Mouse (Mus musculus) spleen, postnatal 10 days (tissue): Measurements from ENCODE around the gene Mapk11.

ENCODE experiments used
- DNase-seq, 2 experiments: peaks; one replicate each; pipeline ENCODE4 v3.0.0; 2021 to 2022; ENCODE audit warnings: low spot score in 2 of 2

Mapk11 gene

DNA sequence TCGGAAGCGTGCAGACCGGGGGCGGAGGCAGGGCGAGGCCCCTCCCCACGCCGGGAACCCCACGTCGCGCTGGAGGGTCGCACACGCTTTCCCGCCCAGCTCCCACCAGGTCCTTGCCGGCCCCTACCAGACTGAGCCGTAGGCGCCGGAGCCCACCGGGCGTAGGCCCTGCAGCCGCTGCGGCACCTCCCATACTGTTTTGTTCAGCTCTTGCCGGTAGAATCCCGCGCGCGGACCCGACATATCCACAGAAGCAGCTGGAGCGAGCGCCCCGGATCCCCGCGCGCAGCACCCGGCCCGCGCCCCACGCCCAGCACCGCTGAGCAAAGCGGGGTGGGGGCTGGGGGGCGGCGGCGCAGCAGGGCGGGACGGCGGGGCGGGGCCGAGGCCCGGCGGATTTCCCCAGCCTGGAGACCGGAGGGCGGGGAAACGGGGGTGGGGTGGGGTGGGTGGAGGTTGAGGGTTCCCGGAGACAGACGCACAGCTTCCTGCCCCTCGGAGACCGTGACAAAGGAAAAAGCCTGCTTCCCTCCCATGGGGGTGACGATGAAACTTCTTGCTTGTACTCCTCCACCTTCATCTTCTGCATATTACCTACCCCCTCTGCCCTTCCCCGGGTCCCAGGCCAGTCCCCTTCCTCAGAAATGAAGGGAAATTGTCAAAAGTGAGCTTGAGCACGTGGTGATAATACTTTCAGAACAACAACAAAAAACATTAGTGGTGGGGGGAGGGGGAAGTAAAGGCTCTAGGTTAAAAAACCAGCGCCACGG, at the start of gene Mapk11:
Gene Mapk11 (minus strand): TSS at position 358 of the 770 bp plus-strand sequence.
- DNase-seq, result peak in 1 of 2 experiments; percentile 41

DNA sequence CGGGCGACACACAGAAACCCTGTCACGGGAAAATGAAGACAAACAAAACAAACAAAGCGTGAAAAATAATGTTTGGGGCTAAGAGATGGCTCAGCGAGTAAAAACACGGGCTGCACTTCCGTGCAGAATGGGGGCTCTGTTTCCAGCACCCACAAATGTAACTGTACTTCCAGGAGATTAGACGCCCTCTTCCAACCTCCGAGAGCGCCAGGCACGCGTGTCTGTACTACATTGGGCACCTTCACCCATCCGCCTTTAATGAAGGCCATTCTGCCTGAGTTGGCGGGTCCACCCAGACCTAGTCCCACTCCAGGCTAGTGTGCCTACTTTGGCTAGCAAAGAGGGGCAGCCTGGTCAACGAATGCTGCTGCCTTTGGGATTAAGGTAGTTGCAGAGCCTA, 47.6 kb upstream of the Mapk11 start:
- no peak for DNase-seq

DNA sequence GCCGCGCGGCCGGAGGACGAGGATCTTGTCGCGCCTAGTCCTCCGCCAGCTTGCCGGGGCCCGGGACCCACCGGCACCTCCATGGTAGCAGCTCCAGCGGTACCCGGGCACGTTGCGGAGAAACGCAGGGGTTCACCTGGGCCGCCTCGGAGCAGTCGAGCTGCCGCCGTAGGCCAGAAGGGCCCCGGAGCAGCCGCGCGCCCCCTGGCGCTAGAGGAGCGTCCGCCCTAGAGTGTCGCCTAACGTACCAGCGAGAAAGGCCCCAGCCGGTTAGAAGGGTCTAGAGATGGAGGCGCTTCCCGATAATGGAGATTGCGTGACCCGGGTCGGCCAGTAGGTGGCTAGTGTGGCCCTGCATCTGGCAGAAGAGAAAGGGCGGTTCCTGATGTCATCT, 46.9 kb upstream of the Mapk11 start, which contains the start of gene Dennd6b:
Gene Dennd6b (minus strand): TSS at position 184 of the 394 bp plus-strand sequence.
- DNase-seq, result peak; percentile 93 to 98

DNA sequence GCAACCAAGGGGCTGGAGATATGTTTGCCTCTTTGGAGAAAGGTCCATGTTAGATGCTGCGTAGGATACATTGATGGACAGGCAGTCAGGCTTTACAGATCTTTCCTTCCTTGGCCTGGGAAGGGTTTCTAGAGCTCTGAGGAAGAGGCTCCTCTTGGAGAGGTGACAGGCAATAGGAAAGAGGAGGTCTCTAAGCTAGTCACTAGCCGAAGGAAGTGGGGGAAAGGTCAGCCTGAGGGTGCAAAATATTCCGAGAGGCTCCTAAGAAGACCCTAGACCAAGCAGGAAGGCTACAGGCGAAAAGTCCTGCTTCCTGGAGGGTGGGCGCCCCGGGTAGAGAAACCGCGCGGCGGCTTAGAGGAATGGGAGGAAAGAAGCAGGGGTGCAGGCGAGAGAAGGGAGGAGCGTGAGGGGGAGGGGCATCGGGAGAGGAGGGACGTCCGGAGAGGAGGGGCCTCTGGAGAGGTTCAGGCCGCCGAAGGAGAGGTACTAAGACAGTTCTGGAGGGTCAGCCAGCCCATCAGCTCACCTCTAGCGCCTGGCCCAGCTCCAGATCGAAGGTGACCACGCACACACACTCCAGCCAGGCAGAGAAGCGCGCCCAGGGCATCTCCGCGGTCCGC, 46.4 kb upstream of the Mapk11 start:
- peak; percentile 86 to 94 for DNase-seq

DNA sequence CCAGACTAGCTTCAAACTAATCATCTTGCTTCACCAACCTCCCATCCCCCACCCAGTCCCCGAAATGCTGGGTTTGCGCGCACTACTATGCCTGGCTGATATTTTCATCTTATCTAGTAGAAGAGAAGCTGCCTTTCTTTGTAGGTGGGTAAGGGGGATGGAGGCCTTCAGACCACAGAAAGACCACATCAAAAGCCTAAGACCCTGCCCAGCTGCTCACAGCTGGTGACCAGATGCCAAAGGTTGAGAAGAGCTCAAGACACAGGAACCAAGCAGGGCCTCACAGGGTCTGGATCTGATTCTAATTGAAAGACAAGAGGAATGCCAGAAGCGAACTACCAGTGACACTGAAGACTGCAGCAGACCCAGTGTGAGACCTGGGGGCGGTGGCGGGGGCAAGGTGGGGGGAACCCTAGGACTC, 45.8 kb upstream of the Mapk11 start:
- DNase-seq, result no peak

DNA sequence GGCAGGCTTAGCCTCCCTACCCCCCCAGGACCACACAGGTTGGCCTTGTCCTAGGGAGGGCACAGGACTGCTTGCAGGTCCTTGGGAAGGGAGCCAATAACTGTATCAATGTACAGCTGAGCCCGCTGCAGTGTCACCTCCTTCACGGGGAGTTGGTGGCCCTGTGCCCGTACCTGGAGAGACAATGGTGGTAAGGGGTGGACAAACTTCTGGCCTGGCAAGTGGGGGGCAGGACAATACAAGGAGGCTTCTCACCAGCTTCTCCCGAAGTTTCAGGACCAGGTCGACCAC, 35.5 kb upstream of the Mapk11 start:
- no peak for DNase-seq

DNA sequence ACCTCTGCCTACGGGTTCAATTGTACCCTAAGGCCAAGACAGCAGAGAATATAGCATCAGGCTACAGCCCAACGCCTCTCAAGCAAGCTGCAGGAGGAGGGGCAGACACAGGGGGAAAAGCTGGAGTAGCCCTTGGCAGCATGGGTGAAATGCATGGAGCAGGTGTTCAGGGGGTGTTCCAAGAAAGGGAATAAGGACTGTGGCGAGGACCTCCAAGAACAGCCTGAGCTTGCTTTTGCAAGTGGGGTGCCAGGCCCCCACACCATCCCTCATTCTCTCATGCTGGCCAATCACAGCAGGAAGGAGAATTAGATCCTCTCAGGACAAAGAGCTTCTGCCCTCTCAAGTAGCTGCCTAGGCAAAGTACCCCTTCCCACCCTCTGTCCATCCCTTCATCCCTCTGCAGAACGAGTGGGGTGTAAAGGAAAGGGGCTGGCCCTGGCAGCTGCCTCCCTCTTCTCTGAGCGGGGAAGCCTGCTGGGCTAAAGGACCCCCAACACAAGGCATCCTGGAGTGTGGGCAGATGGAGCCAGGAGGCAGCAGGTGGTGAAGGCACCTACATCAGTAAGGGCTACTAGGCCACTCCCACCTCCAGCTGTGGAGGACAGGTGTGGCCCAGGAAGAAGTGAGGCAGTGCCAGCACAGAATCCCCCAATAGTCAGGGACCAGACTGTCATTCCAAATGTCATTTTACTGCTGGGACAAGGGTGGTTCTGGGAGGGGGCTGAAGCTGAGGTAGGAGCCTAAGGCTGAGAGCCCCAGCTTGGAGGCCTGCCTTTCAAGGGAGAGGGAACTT, 34.9 kb upstream of the Mapk11 start:
- DNase-seq, result no peak

DNA sequence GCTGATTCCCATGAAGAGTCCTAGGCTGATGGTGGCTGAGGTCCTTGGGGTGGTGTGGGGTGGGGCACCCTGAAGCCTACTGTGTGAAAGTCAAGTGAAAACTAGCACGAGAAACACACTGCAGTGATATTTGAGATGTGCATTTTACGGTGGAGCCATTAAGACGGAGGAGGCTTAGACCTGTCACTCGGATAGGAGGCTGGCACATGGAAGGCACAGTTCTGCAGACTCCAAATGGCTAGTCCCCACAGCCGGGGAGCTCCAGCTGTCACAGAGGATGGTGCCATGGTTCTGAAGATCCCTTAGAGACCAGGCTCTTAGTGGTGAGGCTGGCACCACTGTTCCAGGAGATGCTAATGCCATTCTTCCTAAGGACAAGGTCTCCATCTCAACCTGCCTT, 33.4 kb upstream of the Mapk11 start:
- DNase-seq, result no peak

DNA sequence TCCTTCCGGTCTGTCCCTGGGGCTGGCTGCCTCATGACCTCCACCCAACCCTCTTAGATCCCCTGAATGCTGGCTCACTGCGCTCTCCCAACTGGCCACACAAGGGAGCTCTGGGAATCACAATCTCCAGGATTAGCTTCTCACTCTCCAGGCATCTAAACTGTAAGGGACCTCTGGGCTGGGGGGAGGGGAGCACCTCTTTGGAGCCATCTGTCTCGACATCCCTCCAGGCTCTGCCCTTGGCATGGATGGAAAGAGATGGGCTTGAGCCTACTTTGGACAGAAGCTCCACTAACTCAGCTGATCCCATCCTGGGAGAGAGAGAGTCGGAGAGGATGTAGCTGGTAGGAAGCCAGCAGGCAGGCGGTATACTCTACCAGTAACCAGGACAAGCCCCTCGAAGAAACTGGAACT, 32.9 kb upstream of the Mapk11 start:
- DNase-seq, result peak in 1 of 2 experiments; percentile 17

DNA sequence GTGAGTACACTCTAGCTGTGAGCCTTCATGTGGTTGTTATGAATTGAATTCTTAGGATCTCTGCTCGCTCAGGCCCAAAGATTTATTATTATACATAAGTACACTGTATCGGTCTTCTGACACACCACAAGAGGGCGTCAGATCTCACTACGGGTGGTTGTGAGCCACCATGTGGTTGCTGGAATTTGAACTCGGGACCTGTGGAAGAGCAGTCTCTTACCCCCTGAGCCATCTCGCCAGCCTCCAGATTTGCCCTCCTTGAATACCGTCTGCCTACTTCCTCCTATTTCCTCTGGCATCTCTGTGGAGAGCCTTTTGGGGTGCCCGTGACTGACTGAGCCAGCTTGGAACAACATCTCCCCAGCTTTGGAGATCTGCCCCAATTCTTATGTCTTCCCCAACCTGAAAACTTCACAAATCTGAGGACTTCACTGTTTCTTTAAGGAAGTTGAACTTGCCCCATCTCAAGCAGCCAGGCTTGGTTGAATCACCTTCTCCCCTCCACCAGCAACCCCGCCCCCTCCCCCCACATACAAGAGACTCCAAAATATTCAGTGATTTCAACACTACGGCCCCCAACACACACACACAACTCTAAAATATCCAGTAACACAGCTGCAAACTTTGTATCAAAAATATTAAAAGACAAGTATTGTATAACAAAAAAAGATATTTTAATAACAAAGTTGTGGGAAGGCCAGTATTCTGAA, 32.3 kb upstream of the Mapk11 start:
- DNase-seq, result no peak

DNA sequence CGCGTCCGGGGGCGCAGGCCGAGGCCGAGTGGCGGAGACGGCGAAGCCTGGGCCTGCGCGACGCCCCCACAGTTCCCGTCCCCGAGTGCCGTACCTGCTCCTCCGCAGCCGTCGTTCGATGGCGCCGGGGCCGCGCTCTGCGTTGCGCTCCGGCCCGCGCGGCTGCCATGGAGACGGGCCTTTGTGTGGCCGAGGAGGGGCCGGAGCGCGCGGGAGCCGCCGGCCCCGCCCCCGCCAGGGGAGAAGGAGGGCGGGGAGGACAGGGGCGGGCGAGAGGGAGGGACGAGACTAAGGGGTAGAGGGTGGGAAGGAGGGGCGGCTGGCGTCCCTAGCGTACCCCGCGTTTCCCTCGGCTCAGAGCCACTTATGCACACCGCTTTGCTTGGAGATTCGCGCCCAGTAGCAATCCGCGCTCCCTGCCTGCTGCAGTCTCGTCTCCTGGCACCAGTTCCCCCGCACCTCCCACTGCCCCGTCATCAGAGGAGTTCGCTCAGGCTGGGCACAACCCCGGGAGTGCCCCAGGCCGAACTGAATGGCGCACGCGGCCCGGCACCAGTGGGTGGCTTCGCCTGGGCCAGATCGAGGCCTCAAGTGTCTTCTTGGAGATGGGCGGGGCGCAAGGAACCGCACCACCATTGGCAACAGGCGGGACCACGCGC, 31.3 kb upstream of the Mapk11 start, which contains the start of gene Plxnb2:
Gene Plxnb2 (minus strand): TSS at position 218 of the 659 bp plus-strand sequence.
- peak in 1 of 2 experiments; percentile 47 for DNase-seq

DNA sequence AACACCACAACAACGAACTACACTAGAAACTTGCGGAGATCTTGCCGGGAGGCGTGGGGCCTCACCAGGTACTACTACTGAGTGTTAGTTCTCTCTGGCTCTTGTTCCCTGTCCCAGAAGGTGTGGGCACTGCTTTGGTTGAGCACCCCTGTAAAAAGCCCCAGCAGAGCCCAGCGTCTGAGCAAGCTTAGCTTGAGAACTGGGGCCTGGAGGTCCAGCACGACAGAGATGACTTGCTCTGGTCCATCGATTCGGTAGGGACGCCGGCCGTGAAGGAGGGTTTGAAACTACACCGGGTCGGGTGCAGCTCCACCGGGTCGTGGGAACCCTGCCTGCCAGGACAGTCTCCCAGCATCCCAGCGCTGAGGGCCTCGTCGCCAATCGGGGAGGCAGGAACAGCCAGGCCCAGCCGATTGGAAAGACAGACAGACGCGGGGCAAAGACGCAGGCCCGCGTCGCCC, 30.7 kb upstream of the Mapk11 start:
- no peak for DNase-seq

DNA sequence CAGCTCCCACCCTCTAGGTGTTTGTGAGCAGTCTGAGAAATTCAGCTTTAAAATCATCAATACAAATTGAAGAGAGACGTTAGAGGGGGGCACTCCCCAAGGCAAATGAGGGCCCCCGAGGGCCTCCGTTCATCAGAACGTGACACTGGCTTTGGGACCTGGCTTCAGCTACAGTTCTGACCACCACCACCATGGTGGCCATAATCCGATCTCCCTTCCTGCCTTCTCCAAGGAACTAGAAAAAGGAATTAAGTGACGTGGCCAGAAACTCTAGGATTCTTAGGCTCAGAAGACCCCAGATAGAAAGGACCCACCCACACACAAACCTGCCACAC, 30.2 kb upstream of the Mapk11 start:
- no peak for DNase-seq

DNA sequence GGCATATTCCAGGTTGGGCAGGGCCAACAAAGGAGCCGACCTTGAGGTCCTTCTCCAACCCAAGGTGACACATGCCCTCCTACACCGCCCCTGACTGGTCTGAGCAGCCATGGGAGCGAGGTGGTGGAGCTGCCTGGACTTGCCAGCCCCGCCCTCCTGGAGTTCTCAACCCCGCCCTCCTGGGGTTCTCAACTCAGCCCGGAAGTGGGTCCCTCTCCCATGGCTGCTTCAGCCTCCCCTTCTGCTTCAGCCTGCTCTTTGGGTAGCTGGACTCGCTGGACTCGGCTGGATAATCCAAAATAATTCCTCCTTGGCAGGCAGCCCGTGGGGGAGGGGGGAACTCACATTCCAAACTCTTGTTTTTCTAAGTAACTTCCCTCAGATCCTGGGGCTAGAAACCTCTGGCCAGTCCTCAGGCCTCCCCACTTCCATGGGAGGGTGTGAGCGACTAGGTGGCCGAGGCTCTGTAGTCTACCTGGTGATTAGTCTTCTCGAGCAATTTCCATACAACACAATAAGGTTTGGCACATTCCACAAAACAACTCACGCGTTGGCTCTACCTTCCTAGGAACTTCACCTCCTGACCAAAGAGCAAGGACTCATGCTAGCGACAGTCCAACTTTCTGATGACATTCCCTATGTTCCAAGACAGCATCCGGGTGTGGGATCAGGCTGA, 29.7 kb upstream of the Mapk11 start:
- DNase-seq, result peak in 1 of 2 experiments; percentile 49

DNA sequence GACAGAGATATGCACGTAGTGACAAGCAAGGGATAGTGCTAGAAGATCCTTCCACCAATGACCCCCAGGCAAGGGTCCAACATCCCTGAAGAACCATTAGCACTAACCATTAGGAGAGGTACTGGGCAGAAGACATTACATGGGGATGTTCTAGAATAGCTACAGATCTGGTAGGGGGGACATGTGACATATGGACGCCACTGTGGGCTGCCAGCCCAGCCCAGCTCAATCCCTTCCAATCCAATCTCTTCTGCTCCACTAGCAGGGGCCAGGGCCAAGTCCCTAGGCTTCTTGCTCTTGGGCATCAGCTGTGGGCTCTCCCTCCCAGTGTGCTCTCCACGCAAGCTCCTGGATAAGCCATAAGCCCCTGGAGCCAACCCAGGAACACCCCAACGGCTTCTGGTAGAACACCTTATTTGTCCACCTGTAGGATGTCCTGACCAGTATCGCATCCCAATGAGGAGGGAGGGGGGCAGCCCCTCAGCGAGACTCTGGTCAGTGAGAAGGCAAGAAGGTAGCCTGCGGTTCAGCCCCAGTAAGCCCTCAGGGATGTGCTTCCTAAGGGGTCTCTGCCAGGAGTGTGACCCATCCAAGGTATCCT, 28.9 kb upstream of the Mapk11 start:
- no peak for DNase-seq

DNA sequence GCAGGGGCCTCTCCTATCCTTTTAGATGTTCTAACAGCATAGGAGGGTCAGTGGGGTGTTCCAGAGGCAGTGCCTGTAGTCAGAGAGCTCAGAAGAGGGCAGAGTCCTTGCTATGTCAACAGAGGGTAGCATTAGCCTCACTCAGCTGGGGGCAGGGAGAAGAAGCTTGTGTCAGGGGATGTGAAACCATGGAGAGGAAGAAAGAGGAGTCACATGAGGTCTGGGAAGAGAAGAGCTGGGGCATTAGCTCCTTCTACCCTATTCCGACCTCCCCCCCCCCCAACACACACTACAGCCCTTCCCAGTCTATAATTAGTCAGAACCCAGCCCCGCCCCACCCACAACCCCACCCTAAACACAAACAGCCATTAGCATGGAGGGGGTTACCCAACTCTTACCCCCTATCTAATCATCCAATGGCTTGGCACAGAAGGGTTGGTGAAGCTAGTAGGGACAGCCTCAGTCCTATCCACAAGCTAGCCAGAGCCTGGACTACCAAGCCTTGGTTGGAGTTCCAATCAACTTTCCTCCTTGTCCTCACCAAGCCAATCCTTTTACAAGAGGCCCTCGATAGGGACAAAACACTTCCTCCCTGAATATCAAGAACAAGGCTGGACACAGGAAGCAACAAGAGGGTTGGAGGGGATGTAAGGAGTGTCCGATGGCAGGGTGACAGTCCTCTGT, 28.3 kb upstream of the Mapk11 start:
- DNase-seq, result no peak

DNA sequence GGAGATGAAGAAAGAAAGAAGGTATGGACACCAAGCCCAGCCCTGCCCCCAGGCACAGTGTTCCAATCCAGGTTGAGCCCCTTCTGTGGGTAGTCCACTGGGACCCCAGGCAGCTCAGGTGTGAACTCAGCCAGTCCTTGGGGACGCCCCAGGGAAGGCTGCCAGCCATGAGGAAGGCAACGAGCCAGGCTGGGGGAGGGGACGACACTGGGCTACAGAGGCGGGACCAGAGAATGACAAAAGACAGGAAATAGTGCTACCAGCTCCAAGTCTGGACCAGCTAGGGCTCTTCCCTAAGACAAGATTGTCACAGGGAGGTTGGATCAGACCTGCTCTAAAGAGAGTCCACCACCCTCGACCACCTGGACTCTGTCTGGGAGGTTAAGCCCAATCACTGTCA, 27.7 kb upstream of the Mapk11 start:
- peak; percentile 31 to 59 for DNase-seq

DNA sequence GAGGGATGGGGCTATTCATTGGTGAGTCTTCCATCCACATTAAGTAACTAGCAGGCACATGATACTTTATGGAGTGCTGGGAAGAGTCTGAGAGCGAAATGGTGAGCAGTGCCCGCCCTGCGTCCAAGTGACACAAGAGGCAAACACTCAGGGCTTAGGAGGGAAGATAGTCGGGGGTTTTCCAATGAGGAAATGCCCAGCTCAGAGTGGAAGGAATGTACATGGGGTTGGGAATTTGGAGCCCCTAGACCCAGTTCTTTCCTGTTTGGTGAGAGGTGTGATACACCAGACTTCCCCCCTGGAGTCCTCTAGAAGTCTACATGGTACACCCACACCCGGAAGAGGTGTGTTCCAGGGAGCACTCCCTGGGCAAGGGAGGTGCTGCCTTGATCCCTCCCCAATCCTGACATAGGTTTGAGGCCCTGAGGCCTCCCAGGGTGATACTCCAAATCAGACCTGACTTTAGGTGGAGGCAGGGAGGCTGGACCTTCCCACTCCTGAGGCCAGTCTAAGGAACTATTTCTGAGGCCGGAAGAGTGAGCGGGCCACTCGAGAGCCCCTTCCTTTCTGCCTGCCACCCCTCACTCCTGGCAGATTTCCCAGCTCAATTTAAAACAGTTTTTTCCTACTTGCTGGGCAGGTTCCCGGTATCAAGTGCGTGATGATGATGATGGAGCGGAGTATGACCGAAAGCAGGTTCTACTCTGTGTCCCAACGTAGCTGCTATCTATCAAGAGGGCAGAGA, 26.2 kb upstream of the Mapk11 start:
- no peak for DNase-seq

DNA sequence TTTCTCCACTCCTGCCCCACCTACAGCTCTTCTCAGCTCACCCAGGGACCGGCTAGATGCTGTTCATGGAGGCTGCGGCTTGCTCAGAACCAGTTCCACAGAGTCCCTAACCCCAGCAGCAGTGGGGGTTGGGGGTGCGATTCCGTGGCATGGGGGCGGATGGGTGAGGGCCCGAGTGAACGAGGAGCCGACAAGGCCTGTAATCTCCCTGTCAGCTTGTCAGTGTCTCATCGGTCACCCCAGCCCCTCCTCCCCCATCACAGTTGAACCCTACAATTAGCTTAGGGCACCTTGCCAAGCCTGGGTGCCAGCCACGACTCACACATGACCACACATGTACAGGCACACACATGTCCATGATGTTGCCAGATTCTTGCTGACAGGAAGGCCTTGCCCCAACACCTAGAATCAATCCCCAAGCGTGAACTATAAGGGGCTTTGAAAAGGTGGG, 25.5 kb upstream of the Mapk11 start:
- DNase-seq, result no peak
